Mouse (Mus musculus) gastrocnemius, postnatal 4 days (tissue): ENCODE measurements around the gene Ep400. TPM values are rescaled to one million over a fixed set of nuclear protein-coding genes. Genes with fewer than 3 reads are reported as not detected.

ENCODE experiments used
- DNase-seq, 2 experiments: peaks; one replicate each; pipeline ENCODE4 v3.0.0; 2021 to 2022; ENCODE audit warnings: low spot score in 2 of 2, mixed read lengths in 2 of 2
- total RNA-seq, 2 experiments: library from RNA; stranded (reverse); gene quantifications; 2 replicates each; pipeline ENCODE4 v1.2.3; 2021

Gene Ep400
- total RNA-seq, 2 experiments from 2014 or later = 68.4 to 78.0 TPM

GRCm38 (mm10) chr5:110682041-110682440, 88.5 kb downstream of the Ep400 start:
- no peak for DNase-seq

GRCm38 (mm10) chr5:110665486-110666121, 104.9 kb downstream of the Ep400 start:
- DNase-seq = no peak

GRCm38 (mm10) chr5:110664750-110665269, 105.7 kb downstream of the Ep400 start:
- DNase-seq = no peak

GRCm38 (mm10) chr5:110664041-110664440, 106.5 kb downstream of the Ep400 start:
- DNase-seq = no peak

GRCm38 (mm10) chr5:110659682-110660081, 110.8 kb downstream of the Ep400 start:
- DNase-seq = no peak

GRCm38 (mm10) chr5:110653686-110654085, 116.8 kb downstream of the Ep400 start:
- no peak for DNase-seq

GRCm38 (mm10) chr5:110652719-110653648, 117.5 kb downstream of the Ep400 start, which contains the start of the genes Noc4l and Ddx51:
Gene Noc4l, minus strand, starts transcription at chr5:110653417.
Gene Ddx51, plus strand, starts transcription at chr5:110653451.
- peak; percentile 97 to 98 for DNase-seq

- no peak for DNase-seq
Measured at GRCm38 (mm10) chr5:110646377-110646776, 124.1 kb downstream of the Ep400 start.

GRCm38 (mm10) chr5:110639459-110639858, 131.1 kb downstream of the Ep400 start:
- DNase-seq = peak in 1 of 2 experiments; percentile 48

- DNase-seq = no peak
Measured at GRCm38 (mm10) chr5:110638306-110639074, 132.0 kb downstream of the Ep400 start.

GRCm38 (mm10) chr5:110635951-110636707, 134.4 kb downstream of the Ep400 start:
- DNase-seq = no peak

- DNase-seq = no peak
Measured at GRCm38 (mm10) chr5:110629525-110630120, 140.9 kb downstream of the Ep400 start.

- no peak for DNase-seq
Measured at GRCm38 (mm10) chr5:110628156-110628555, 142.4 kb downstream of the Ep400 start.

GRCm38 (mm10) chr5:110627351-110627750, 143.2 kb downstream of the Ep400 start:
- DNase-seq = no peak

- DNase-seq = no peak
Measured at GRCm38 (mm10) chr5:110624319-110624718, 146.2 kb downstream of the Ep400 start.

- DNase-seq = no peak
Measured at GRCm38 (mm10) chr5:110619226-110619625, 151.3 kb downstream of the Ep400 start.
